Mouse (Mus musculus) liver (tissue): ENCODE measurements around the gene Tspan2.

Experiments
- DNase-seq: peaks from one replicate; pipeline ENCODE4 v3.0.0-alpha.2; 2020; ENCODE audit warnings: mixed read lengths

The Tspan2 gene

DNA sequence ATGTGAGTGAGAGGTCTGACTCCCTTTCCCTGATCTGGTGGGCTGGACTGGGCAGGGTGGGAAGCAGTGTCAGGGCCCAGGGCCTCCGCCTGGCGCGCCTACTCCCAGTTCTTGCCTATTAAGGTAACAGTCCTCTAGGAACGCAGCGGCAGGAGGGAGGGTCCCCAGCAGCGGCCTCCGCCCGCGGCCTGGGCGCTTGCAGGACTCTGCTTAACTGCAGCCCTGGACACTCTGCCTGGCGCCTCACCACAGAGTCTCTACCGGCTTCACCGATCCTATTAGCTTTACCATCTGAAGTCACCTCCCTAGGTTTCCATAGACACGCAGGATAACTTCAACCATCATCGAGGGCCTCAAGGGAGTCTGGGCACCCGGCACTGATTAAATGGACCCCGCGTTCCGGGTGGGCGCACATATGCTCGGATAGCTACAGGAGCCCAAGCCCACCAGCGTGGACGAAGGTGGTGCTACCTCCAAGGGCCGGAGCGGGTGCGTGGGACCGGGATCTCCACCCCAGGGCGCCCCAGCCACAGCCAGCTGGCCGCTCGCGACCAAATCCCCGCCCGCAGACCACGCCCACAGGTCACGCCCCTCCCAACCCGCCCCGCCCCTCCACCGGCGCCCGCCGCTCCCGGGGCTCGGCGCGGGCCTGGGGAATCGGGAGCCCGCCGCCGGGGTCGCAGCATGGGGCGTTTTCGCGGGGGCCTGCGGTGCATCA lies at the start of gene Tspan2:
TSS of gene Tspan2 (plus strand) at position 217 of the 718 bp plus-strand sequence.
- peak; percentile 72 for DNase-seq

DNA sequence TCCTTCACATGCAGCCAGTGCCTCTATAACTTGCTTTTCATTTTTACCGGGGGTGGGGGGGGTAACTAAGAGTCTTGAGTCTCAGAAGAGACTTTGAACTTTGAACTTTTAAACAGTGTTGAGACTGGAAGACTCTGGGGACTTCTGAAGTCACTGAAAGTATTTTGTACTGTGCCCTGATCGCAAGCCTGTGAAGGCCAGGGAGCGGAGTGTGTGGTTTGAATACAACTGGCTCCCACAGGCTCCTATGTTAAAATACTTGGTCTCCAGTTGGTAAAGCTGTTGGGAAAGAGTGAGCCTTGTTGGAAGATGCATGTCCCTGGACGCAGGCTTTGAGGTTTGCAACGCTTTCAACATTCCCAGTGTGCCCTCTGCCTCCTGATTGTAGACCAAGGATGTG lies 47.5 kb upstream of the Tspan2 start:
- no peak for DNase-seq

DNA sequence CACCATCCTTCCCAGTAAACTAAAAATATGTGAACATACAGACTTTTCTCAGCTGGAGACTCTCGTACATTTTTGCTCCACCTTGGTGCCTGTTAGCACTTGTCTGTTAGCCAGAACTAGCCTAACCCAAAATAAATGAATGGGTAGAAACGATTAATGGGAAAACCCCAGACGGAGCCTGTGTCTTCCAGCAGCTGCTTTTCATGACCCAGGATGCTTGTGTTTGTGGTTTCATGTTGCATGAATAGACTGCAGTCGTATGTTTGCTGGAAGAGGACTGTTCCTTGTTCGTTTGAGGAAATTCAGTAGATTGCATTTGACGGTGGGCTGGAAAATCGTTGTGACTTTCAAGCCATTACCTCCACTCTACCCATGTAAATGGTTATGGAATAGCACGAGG lies 46.5 kb upstream of the Tspan2 start:
- no peak for DNase-seq

- DNase-seq = peak; percentile 45
Observed at GRCm38 (mm10) chr3:102691802-102692484, 42.4 kb upstream of the Tspan2 start.

DNA sequence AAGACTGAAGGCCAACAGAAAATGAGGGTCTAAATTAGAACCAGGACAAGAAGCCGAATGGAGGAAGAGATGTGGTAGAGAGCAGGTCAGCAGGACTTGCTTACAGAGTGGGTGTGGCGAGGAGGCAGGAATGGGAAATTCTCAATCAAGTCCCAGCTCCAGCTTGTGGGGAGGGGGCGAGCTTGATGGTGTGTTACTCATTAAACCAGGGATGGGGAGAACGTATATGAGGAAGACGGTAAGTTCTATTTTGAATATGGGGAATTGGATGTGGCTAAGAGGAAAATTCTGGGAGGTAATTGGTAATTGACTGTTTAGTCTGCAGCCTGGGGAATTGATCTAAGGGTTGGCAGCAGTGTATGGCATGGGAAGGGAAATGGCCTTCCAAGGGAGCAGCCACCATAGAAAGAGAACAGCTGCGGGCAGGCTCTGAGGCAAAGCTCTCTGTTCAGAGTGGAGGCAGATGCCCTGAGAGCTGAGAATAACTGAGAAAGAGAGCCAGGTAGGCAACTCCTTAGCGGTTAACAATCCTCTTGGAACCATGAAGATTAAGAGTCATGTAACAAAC lies 41.5 kb upstream of the Tspan2 start:
- no peak for DNase-seq

GRCm38 (mm10) chr3:102698127-102698526 lies 36.2 kb upstream of the Tspan2 start:
- no peak for DNase-seq

DNA sequence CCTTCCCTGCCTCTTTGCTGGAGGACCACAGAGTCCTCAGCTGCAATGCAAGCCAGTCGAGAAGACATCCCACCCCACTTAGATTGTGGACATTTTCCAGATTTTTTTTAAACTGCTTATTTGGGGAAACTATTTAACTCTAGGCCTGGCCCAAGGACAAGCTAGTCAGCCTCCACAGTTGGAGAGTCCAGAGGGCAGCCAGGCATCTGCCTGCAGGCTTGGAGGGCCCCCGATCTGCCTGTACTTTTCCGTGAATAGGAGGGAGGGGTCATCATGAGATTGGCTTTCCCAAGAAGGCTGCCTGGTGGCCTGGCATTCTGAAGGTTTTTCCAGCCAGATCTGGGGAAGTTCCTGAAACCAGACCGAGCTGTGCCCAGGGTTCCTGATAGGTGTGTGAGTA lies 33.0 kb upstream of the Tspan2 start:
- DNase-seq = no peak

DNA sequence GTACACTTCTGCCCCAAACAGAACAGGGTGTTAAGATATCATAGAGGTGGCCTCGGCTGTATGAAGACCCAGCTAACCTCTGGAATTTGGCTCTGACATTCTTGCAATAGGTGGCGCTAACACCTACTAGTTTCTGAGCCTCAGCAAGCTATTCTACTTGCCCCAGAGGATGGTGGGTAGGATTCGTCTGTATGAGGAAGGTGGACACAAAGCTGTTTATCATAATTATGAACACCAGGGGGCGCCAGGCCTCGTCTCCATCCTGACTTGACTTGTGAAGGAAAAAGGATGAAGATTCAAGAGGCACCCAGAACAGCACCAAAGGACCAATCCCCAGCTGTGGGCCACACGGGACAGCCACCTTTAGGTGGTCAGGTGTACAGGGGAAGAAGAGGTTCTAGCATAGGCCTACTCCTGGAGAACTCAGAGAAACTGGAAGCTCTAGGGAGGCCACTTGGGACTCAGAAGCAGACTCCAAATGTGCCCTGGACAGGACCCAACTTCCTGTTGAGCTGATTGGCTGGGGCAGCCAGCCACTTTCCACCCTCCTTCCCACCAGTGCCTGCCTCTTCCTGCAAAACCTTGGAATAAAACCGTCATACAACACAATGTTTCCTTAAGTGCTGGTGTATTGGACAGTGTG lies 32.3 kb upstream of the Tspan2 start:
- DNase-seq = peak; percentile 59

GRCm38 (mm10) chr3:102704001-102704401 lies 30.3 kb upstream of the Tspan2 start:
- DNase-seq = no peak

DNA sequence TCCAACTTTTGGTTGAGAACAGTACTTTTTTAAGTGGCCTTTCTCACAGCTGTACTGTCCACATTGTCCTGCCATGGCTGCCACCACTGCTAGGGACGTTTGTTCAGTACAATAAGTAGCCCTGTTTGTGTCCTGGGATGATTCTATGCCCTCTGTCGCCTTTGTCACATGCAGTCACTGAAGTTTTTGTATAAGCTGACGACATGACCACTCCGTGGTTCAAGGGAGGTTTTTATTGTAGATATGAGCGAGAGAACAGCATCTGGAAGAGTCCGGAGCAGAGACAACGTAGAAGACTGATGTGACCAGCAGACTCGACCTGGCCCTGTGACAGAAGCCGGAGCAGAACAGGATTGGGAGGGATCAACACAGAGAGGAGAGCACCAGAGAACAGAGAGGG lies 25.7 kb upstream of the Tspan2 start:
- no peak for DNase-seq

DNA sequence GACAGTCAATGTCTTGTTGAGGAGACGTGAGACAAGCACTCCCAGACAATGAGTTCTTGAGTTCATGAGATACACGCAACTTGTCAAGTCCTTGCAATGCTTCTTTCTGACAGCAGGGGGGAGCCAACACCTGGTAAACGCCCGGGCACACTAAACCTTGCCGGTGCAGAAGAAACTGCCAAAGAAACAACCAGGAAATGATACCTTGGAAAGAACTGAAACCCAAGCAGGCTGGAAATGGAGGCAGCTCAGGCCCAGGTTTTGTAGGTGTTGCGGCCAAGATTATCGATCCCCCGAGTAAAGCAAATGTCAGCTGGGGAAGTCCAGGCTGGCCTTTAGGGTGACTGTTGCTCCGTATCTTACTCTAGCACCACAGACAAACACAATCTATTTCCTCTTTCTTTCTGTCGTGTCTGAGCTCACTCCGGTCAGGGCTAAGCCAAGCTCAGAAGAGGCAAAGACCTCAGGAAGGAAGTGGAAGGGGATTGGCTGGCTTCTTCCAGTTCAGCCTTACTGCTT lies 19.2 kb upstream of the Tspan2 start:
- peak; percentile 66 for DNase-seq

GRCm38 (mm10) chr3:102715839-102716238 lies 18.5 kb upstream of the Tspan2 start:
- DNase-seq = no peak

DNA sequence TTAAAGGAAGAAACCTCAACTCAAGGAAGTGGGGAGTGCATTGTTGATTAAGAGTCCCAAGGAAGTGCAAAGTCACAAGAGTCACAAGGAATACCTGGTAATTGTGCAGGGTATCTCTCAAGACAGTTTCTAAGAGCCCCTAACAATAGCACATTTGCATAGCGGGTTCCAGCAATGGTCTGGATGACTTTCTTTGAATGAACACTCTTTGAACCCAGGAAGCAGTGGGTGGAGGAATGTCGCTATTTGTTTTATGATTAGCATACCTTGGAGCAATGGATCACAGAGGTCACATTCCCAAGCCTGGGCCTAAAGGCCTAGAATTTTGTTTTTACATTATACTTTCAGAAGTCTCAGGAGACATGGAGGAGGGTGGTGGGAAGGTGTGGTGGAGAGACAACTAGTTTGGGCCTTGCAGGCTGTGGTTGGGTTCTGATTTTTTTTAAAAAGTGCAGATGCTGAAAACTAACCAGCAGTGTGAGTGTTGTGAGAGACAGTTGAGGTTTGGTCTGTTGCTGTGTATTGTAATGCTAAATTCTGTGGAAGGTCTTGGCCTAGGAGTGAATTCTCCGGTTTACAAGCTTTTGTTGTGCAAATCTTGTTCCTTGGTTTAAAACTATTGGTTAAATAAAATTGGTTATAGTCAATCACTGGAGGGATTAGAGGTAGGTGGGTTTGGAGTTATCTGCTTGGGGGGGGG lies 16.6 kb upstream of the Tspan2 start:
- DNase-seq = no peak

DNA sequence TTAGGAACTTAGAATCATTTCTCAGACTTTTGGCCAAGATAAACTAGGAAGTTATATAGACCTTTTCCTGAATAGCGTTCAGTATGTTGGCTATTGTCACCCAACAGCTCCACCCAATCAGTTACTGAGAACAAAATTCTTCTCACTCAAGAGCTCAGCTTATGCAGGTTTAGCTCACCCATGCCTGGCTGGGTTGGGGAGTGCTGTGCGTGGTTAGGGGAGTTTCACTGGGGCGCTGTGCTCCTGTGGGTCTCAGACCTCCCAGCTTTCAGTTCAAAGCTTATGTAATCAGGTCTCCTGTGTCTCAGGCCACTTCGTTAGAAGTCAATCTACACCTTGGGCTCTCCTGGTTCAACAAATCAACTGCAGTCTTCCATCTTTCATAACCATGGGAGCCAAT lies 11.2 kb upstream of the Tspan2 start:
- DNase-seq = no peak

- DNase-seq = no peak
Observed at GRCm38 (mm10) chr3:102723841-102724570, 10.3 kb upstream of the Tspan2 start.

DNA sequence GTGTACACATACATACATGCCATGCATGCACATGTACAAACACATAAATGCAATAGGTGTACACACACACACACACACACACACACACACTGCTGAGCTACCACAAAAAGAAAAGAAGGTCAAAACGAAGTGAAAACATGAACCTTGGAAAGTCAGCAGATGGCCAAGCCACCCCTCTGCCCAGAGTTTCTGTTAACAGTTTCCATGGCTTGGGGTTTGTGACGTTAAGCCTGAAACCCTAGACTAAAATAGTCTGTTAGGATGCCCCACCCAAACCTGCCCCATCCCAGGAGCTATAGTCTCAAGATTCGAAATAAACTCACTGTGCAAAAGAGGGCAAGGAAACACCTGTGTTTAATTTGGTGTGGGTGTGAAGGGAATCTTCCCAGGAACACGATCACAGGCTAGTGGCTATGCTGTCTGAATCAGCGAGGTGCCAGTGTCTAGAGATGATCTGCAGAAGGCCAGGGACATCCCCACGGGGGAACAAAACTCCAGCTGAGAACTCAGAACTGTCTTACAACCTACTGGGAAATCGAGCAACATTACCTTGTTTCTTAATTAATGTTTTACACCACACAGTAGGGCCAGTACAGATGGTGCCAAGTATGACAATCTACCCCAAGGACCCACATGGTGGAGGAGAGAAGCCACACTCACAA lies 9.4 kb upstream of the Tspan2 start:
- no peak for DNase-seq

- DNase-seq = no peak
Observed at GRCm38 (mm10) chr3:102729416-102729815, 4.9 kb upstream of the Tspan2 start.

GRCm38 (mm10) chr3:102731112-102731511 lies 3.2 kb upstream of the Tspan2 start:
- no peak for DNase-seq

DNA sequence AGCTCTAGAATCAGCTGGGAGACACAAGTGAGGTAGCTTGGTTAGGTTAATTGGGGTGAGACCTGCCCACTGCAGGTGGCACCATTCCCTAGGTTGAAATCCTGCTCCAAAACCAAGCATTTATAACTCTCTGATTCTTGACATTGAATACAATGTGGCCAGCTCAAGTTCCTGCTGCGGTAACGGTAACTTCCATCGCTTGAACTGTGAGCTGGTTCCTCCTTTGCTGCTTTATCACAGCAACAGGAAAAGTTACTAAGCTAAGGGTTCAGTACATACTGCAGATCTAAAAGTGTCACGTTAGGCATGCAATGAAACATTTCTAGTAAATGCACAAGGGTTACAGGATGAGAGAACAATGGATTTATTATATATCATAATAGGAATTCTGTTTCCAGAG lies 1.7 kb upstream of the Tspan2 start:
- no peak for DNase-seq

DNA sequence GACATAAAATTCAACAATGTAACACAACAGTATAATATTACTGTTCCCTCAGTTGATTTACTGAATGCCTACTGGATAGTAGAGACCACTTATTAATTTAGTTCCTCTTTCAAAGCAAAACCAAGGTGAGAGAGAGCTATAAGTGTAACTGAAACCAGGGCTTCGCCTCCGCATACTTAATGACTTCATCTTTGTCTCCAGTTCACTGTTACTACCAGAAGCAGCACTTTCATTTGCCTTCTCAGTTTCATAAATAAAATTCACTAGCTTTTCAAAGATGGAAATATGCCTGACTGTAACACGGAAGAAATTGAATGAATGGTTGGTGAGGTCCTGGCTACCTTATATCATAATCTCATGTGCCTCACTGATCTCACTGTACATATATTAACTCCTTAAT lies 1.3 kb upstream of the Tspan2 start:
- DNase-seq = no peak

GRCm38 (mm10) chr3:102733936-102734312 lies 405 bp upstream of the Tspan2 start:
- DNase-seq = no peak
